Mouse (Mus musculus): ENCODE results near the gene St8sia6. TPM values are rescaled to one million over a fixed set of nuclear protein-coding genes. Genes with fewer than 3 reads are reported as not detected.
"Not testable (repeated sequence)": the region's sequence is repeated elsewhere in the genome, so short reads cannot be mapped to it uniquely, and the experiment has no call there.

The St8sia6 gene
- polyA plus RNA-seq, 1 experiment from 2014 or later: 0.34 TPM

GRCm38 (mm10) chr2:13789365-13789764, 4.5 kb downstream of the St8sia6 start:
- Histone ChIP-seq H3K4me1 (0 out of 2 replicates have a peak, but pooled peaks cover 5% of the 10 kb centered on the region), H3K4me2 (replicated peaks) (no peak overlapping the region), H3K9me3 (no peaks in the 10 kb centered on the region), H3K27me3 (peaks cover 26% of the 10 kb centered on the region), H3K36me3 (no peaks in the 10 kb centered on the region), H3K27ac (replicated peaks) (no peak overlapping the region), H3K4me3 (no peak overlapping the region), H3K9ac (replicated peaks) (no peak overlapping the region)
- ATAC-seq (ENCODE audit: low FRiP score, low read depth): no peak
- 43% methylated on average over 1 of the region's 1 CpGs for WGBS

DNA sequence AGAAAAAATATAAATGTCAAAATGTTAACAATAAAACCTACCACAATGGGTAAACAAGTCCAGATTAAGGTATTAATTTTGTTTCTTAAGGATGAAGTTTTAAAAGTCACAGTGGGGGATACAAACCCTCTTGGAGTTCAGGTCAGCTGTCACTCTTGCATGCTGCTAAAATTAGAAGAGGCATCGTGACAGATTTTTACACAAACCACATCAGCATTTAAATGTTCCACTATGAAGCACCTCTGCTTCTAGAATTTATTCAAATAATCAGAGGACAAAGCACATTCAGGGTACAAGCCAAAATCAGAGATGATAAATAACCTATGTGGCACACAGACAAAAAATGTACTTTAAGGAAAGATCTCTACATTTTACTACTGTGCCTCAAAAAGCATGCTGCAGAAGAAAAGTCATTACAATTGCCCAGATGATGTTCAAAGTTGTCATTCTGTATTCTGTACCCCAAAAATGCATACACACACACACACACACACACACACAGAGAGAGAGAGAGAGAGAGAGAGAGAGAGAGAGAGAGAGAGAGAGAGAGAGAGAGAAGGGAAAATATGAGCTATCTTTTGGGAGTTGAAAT, 7.2 kb downstream of the St8sia6 start:
- 64% methylated on average over 1 of the region's 1 CpGs for WGBS
- ATAC-seq (ENCODE audit: low FRiP score, low read depth): no peak

DNA sequence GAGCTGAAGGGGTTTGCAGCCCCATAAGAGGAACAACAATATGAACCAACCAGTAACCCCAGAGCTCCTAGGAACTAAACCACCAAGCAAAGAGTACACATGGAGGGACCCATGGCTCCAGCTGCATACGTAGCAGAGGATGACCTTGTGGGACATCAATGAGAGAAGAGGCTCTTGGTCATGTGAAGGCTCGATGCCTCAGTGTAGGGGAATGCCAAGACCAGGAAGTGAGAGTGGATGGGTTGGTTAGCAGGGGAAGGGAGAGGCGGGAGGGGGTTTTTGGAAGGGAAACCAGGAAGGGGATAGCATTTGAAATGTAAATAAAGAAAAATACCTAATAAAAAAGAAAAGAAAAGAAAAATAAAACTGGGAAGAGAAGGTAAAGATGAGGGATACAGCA, 7.9 kb downstream of the St8sia6 start:
- not testable (repeated sequence) for H3K9ac ChIP-seq (replicated peaks); H3K4me3 ChIP-seq; H3K36me3 ChIP-seq; H3K9me3 ChIP-seq; H3K4me1 ChIP-seq; H3K27me3 ChIP-seq; ATAC-seq (ENCODE audit: low FRiP score, low read depth); H3K4me2 ChIP-seq (replicated peaks); H3K27ac ChIP-seq (replicated peaks)
- WGBS: 62% methylated on average over 3 of the region's 3 CpGs

More for the DNA sequence above, 7.2 kb downstream of the St8sia6 start:
- Histone ChIP-seq H3K36me3 (no peaks in the 10 kb centered on the region), H3K27ac (replicated peaks) (no peak overlapping the region), H3K4me1 (no peaks in the 10 kb centered on the region), H3K4me2 (replicated peaks) (no peak overlapping the region), H3K27me3 (peaks cover 5% of the 10 kb centered on the region; the same call in 1 of the 2 replicates), H3K4me3 (no peak overlapping the region), H3K9me3 (no peaks in the 10 kb centered on the region), H3K9ac (replicated peaks) (no peak overlapping the region)

- Histone ChIP-seq H3K27me3 (no peaks in the 10 kb centered on the region; the same call in 1 of the 2 replicates), H3K4me2 (replicated peaks) (no peak overlapping the region), H3K27ac (replicated peaks) (no peak overlapping the region), H3K4me3 (no peak overlapping the region), H3K9me3 (no peaks in the 10 kb centered on the region), H3K36me3 (no peaks in the 10 kb centered on the region), H3K9ac (replicated peaks) (no peak overlapping the region), H3K4me1 (no peaks in the 10 kb centered on the region)
- no peak for ATAC-seq (ENCODE audit: low FRiP score, low read depth)
- WGBS: 78% methylated on average over 2 of the region's 2 CpGs
These were observed 8.6 kb downstream of the St8sia6 start for GRCm38 (mm10) chr2:13785247-13785646.

DNA sequence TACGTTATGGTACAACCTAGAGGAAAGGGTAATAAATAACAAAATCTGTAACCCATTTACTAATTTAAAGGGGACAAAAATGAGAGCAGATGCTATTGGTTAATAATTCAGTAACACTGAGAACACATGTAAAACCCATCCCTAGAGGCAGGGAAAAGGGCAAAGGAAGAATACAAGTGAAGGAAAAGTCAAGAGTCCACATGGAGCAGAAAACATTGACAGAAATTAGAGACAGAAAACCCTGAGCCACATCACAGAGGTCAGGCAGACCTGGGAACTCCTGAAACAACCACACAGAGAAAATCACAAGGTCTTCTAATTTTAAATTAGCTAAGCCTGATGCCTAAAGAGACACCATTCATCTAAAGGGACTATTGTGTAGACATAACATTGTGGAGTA, 9.4 kb downstream of the St8sia6 start:
- no peak overlapping the region for H3K4me2 ChIP-seq (replicated peaks)
- no peak overlapping the region for H3K9ac ChIP-seq (replicated peaks)
- H3K4me3 ChIP-seq: no peak overlapping the region
- H3K4me1 ChIP-seq: no peaks in the 10 kb centered on the region
- H3K27ac ChIP-seq (replicated peaks): no peak overlapping the region
- 78% methylated on average over 1 of the region's 1 CpGs for WGBS
- H3K27me3 ChIP-seq: no peaks in the 10 kb centered on the region
- H3K9me3 ChIP-seq: no peaks in the 10 kb centered on the region
- no peaks in the 10 kb centered on the region for H3K36me3 ChIP-seq
- ATAC-seq (ENCODE audit: low FRiP score, low read depth): no peak

DNA sequence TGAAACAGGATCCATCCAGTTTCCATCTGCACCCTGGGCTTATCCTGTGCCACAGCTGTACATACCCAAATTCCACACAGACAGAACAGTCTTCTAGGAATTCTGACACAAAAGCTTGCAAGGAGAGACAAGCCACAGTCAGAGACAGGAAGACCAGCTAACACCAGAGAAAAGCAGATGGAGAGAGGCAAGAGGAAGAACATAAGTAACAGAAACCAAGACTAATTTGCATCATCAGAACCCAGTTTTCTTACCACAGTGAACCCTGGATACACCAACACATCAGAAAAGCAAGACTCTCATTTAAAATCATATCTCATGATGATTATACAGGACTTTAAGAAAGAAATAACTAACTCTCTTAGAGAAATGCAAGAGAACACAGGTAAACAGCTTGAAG, 16.8 kb downstream of the St8sia6 start:
- H3K27ac ChIP-seq (replicated peaks): no peak overlapping the region
- H3K4me2 ChIP-seq (replicated peaks): no peak overlapping the region
- no peaks in the 10 kb centered on the region for H3K9me3 ChIP-seq
- no peaks in the 10 kb centered on the region for H3K4me1 ChIP-seq
- ATAC-seq (ENCODE audit: low FRiP score, low read depth): no peak
- no peaks in the 10 kb centered on the region for H3K27me3 ChIP-seq
- H3K4me3 ChIP-seq: no peak overlapping the region
- no peaks in the 10 kb centered on the region for H3K36me3 ChIP-seq
- H3K9ac ChIP-seq (replicated peaks): no peak overlapping the region

- Histone ChIP-seq H3K36me3 (no peaks in the 10 kb centered on the region), H3K4me2 (replicated peaks) (no peak overlapping the region), H3K4me1 (no peaks in the 10 kb centered on the region), H3K9me3 (no peaks in the 10 kb centered on the region), H3K4me3 (no peak overlapping the region), H3K9ac (replicated peaks) (no peak overlapping the region), H3K27me3 (no peaks in the 10 kb centered on the region), H3K27ac (replicated peaks) (no peak overlapping the region)
- no peak for ATAC-seq (ENCODE audit: low FRiP score, low read depth)
- WGBS: 83% methylated on average over 1 of the region's 1 CpGs
These were observed 17.4 kb downstream of the St8sia6 start for GRCm38 (mm10) chr2:13776453-13776852.

DNA sequence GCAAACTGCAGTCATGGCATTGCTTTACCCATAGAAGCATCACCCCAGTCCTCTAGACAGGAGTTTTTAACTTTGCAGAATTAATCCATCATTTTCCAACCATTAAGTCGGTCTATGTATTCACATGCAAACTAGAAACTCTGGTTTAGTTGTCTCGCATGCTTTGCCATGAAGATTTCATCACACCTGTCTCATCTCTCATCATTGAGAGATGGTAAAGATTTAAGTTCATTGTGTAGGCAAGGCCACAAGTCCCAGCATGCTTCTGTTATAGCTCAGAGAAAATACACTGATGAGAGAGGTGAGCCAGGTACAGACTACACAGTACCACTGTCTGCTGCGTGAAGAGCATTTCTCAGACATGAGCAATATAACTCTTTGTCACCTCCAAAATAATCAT, 18.8 kb downstream of the St8sia6 start:
- no peak overlapping the region for H3K27ac ChIP-seq (replicated peaks)
- no peaks in the 10 kb centered on the region for H3K36me3 ChIP-seq
- no peaks in the 10 kb centered on the region for H3K9me3 ChIP-seq
- no peak overlapping the region for H3K4me3 ChIP-seq
- 91% methylated on average over 3 of the region's 3 CpGs for WGBS
- no peak for ATAC-seq (ENCODE audit: low FRiP score, low read depth)
- no peaks in the 10 kb centered on the region for H3K4me1 ChIP-seq
- no peak overlapping the region for H3K4me2 ChIP-seq (replicated peaks)
- H3K27me3 ChIP-seq: no peaks in the 10 kb centered on the region
- no peak overlapping the region for H3K9ac ChIP-seq (replicated peaks)

GRCm38 (mm10) chr2:13768524-13768923, 25.3 kb downstream of the St8sia6 start:
- no peak overlapping the region for H3K4me2 ChIP-seq (replicated peaks)
- 78% methylated on average over 5 of the region's 5 CpGs for WGBS
- no peak overlapping the region for H3K9ac ChIP-seq (replicated peaks)
- H3K36me3 ChIP-seq: no peaks in the 10 kb centered on the region
- H3K4me1 ChIP-seq: no peaks in the 10 kb centered on the region
- H3K4me3 ChIP-seq: no peak overlapping the region
- no peaks in the 10 kb centered on the region for H3K27me3 ChIP-seq
- H3K9me3 ChIP-seq: no peaks in the 10 kb centered on the region
- no peak for ATAC-seq (ENCODE audit: low FRiP score, low read depth)
- no peak overlapping the region for H3K27ac ChIP-seq (replicated peaks)

DNA sequence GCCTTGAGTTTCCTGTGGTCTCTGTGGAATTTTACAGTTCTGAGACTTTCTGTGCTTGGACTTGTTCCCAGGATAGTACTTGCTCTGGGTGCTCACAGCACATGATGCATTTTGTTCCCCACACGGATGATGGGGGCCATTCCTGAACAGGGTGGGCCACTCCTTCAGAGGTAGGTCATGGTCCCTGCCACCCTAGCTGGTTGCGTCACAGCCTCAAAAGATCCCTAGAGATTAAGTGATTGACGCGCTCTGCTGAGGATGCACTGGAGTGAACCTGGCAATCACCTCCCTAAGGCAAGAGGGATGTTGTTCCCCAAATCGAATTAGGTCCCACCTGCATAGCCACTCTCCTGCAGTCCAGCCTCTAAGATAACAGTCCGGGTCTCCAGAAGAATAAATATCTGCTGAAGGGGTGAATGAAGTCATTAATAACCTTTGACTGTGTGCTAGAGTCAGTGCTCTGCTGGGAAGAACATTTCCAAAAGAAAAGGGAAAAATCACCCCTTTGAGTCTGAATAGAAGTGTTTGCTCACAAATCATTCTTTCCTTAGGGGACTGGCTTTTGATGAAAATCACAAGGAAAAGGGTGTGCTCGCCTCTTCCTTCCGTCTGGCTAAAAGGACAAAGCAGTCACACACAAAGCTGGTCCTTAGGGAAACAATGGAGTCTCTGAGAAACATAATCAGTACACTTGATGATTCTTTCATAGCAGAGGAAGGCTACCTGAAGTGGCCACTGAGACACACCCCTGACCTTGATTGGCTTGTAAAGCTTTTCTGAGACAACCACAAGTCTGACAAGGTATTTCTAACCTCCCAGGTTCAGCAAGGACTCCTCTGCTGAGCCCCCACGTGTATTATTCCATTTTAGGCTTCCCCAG, 26.1 kb downstream of the St8sia6 start:
- Histone ChIP-seq H3K27ac (replicated peaks) (no peak overlapping the region), H3K27me3 (no peaks in the 10 kb centered on the region), H3K9me3 (no peaks in the 10 kb centered on the region), H3K4me1 (no peaks in the 10 kb centered on the region), H3K36me3 (no peaks in the 10 kb centered on the region), H3K9ac (replicated peaks) (no peak overlapping the region), H3K4me3 (no peak overlapping the region), H3K4me2 (replicated peaks) (no peak overlapping the region)
- WGBS: 59% methylated on average over 9 of the region's 9 CpGs
- no peak for ATAC-seq (ENCODE audit: low FRiP score, low read depth)

DNA sequence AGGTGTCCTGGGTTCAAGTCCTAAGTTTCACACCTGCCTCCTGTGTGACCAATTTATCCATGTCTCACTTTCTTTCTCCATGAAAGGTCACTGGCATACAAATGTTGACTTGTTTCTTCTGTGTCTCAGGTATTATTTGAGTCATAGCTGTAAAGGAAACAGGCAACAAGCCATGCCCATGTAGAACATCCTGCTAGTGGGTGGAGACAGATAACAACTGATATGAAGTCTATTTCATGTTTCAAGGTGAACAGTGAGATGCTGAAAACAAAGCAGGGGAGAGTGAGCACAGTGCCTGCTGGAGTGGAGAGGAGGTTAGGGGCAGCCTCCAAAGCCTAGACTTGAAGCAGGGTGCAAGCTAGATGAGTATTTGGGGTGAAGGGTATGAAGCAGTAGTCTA, 33.5 kb downstream of the St8sia6 start:
- Histone ChIP-seq H3K36me3 (no peaks in the 10 kb centered on the region), H3K4me3 (no peak overlapping the region), H3K27ac (replicated peaks) (no peak overlapping the region), H3K4me2 (replicated peaks) (no peak overlapping the region), H3K4me1 (no peaks in the 10 kb centered on the region), H3K27me3 (no peaks in the 10 kb centered on the region), H3K9me3 (no peaks in the 10 kb centered on the region), H3K9ac (replicated peaks) (no peak overlapping the region)
- ATAC-seq (ENCODE audit: low FRiP score, low read depth): no peak

- H3K27ac ChIP-seq (replicated peaks): no peak overlapping the region
- H3K4me3 ChIP-seq: no peak overlapping the region
- no peak for ATAC-seq (ENCODE audit: low FRiP score, low read depth)
- H3K9me3 ChIP-seq: no peaks in the 10 kb centered on the region
- no peaks in the 10 kb centered on the region for H3K36me3 ChIP-seq
- H3K9ac ChIP-seq (replicated peaks): no peak overlapping the region
- no peaks in the 10 kb centered on the region for H3K27me3 ChIP-seq
- 90% methylated on average over 7 of the region's 7 CpGs for WGBS
- H3K4me2 ChIP-seq (replicated peaks): no peak overlapping the region
- H3K4me1 ChIP-seq: no peaks in the 10 kb centered on the region
These were observed 36.5 kb downstream of the St8sia6 start for GRCm38 (mm10) chr2:13757412-13757811.
